Mouse (Mus musculus) kidney, postnatal 25 days (tissue): ENCODE data around the gene Olfr1367.

Source experiments
- DNase-seq, 2 experiments: peaks; one replicate each; pipeline ENCODE4 v3.0.0; 2021; ENCODE audit warnings: mixed read lengths in 2 of 2

Gene Olfr1367

GRCm38 (mm10) chr13:21346610-21347009 lies at the start of gene Olfr1367:
Gene Olfr1367, plus strand, starts transcription at chr13:21346910.
- no peak for DNase-seq

GRCm38 (mm10) chr13:21298557-21298956 lies 48.2 kb upstream of the Olfr1367 start:
- no peak for DNase-seq

GRCm38 (mm10) chr13:21304483-21305066 lies 42.1 kb upstream of the Olfr1367 start:
- DNase-seq: no peak

- no peak for DNase-seq
These were observed 36.9 kb upstream of the Olfr1367 start for GRCm38 (mm10) chr13:21309788-21310187.

GRCm38 (mm10) chr13:21311926-21312325 lies 34.8 kb upstream of the Olfr1367 start, which contains the start of gene Gpx6:
Gene Gpx6, plus strand, starts transcription at chr13:21312125.
- DNase-seq: peak; percentile 22 to 66

GRCm38 (mm10) chr13:21312854-21313253 lies 33.9 kb upstream of the Olfr1367 start:
- DNase-seq: no peak

GRCm38 (mm10) chr13:21313903-21314302 lies 32.8 kb upstream of the Olfr1367 start:
- DNase-seq: no peak

GRCm38 (mm10) chr13:21320262-21320661 lies 26.4 kb upstream of the Olfr1367 start:
- no peak for DNase-seq

- no peak for DNase-seq
These were observed 24.7 kb upstream of the Olfr1367 start for GRCm38 (mm10) chr13:21321890-21322494.

- DNase-seq: peak in 1 of 2 experiments; percentile 13
These were observed 24.0 kb upstream of the Olfr1367 start for GRCm38 (mm10) chr13:21322509-21323375.

GRCm38 (mm10) chr13:21323405-21323804 lies 23.3 kb upstream of the Olfr1367 start:
- DNase-seq: no peak

GRCm38 (mm10) chr13:21326191-21326590 lies 20.5 kb upstream of the Olfr1367 start:
- DNase-seq: no peak

GRCm38 (mm10) chr13:21326657-21327211 lies 20.0 kb upstream of the Olfr1367 start:
- peak; percentile 81 to 94 for DNase-seq

- DNase-seq: no peak
These were observed 19.3 kb upstream of the Olfr1367 start for GRCm38 (mm10) chr13:21327424-21327823.

- no peak for DNase-seq
These were observed 3.9 kb downstream of the Olfr1367 start for GRCm38 (mm10) chr13:21350593-21350992.

GRCm38 (mm10) chr13:21362621-21363248 lies 16.0 kb downstream of the Olfr1367 start, which contains the start of gene Zscan12:
Gene Zscan12, plus strand, starts transcription at chr13:21362820.
- peak; percentile 93 to 97 for DNase-seq

GRCm38 (mm10) chr13:21363719-21364118 lies 17.0 kb downstream of the Olfr1367 start:
- peak in 1 of 2 experiments; percentile 38 for DNase-seq

- no peak for DNase-seq
These were observed 19.9 kb downstream of the Olfr1367 start for GRCm38 (mm10) chr13:21366635-21367034.

GRCm38 (mm10) chr13:21372700-21373099 lies 26.0 kb downstream of the Olfr1367 start:
- DNase-seq: no peak

- DNase-seq: no peak
These were observed 31.1 kb downstream of the Olfr1367 start for GRCm38 (mm10) chr13:21377773-21378172.

- DNase-seq: no peak
These were observed 48.5 kb downstream of the Olfr1367 start for GRCm38 (mm10) chr13:21395211-21395610.

- DNase-seq: no peak
These were observed 48.9 kb downstream of the Olfr1367 start for GRCm38 (mm10) chr13:21395623-21396022.

- DNase-seq: peak in 1 of 2 experiments; percentile 52
These were observed 49.3 kb downstream of the Olfr1367 start for GRCm38 (mm10) chr13:21396048-21396447.
